Mouse (Mus musculus): ENCODE data around the gene Ostm1. TPM values are rescaled to one million over a fixed set of nuclear protein-coding genes. Genes with fewer than 3 reads are reported as not detected.

Ostm1 gene
- total RNA-seq (2021) = 10 to 100 TPM; 32.0 to 34.1 TPM

DNA sequence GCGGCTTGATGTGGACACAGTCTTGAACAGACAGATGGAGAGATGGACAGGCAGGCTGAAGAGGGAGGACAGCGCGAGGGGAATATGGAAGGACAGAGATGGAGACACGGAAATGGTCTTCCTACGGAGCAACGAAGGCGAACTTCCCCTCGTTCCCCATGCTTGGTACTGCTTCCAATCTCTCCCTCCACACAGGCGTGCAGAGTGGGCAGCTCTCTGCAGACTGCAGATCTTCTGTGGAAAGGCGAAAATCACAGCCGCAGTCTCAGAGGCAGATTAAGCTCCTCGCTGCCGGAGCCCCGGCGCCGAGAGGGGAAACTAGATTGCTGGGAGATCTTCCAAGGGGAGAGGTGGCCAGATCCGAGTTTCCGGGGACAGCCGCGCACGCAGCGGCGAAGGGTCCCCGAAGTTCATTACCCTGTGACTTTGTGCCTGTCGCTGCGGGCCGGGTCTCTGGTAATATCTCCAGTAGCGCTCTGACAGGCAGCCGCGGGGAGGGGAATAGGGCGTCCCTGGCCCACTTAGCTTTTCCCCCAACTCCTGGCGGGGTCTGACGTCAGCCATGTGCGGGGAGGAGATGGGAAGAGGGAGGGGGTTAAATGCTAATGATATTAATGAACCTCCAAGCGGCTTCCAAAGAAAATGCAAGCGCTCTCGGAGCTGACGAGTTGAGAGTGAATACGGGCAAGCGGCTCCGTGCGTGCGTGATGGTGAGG is at the start of gene Ostm1, which contains the start of gene Nr2e1:
TSS of gene Ostm1 (plus strand) at position 666 of the 716 bp plus-strand sequence.
TSS of gene Nr2e1 (minus strand) at position 476 of the 716 bp plus-strand sequence.
- intact Hi-C loops (cut with DNase I) = loop anchor here (5.0 to 10.0 kb wide), 2 partner anchors 49 to 249 kb away; no protein-coding TSS in a partner anchor
- no peak for DNase-seq

DNA sequence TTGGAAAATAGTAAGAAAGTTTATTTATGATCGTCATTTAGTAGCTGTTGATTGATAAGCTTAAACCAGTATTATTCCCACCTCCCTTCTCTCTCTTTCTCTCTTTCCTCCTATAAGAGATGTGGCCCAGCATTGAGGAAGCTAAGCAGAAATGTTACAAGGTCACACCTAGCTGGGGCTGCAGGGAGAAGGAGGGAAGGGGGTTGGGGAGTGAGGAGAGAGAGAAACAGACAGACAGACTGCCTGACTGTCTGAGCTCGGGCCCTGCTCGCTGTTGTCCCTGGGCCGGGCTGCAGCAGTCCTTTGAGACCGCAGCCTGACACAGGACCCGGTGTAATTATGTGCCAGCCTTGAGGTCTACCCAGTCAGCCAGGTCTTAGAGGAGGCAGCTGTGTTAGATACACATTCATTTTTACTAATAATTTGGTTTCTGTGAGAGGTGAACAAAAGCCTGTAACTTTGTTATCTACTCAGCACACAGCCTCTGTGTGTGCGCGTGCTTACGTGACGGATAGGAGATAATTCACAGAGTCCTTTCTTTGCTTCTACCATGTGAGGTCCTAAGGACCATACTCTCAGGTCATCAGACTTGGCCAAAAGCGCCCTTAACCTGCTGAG is 49.7 kb upstream of the Ostm1 start:
- no peak for DNase-seq
- intact Hi-C loops (cut with DNase I) = no loop called here

DNA sequence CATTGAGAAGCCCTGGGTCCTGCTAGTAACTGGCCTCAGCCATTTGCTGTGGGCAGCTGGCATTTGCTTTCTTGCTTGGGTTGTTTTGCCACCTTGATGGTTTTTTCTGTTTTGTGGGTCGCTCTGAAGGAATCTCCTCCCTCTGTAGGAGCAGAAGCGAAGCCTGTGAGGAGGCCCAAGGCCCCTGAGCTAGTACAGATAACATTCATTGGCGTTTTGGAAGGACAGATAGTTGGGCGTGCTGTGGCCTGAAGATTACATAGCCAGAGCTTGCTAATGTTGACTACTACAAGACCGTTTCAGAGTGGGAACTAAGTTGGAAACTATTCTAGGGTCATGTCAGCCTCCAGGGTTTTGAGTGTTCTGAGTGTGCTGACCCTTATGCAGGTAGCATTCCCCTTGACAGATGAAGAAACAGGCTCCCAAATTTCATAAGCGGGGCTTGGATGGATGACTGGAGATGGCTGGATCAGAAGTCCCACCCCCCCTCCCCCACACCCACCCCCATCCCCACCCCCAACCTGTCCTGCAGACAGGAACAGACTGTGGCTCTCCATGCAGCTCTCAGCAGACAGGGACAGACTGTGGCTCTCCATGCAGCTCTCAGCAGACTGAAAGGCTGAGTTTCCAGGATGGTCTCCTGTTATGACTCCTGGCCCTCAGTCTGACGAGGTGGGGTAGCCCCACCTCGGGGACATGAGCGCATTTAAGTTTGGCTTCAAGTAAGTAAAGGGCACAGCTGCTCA is 45.9 kb upstream of the Ostm1 start:
- intact Hi-C loops (cut with DNase I) = no loop called here
- DNase-seq = no peak

DNA sequence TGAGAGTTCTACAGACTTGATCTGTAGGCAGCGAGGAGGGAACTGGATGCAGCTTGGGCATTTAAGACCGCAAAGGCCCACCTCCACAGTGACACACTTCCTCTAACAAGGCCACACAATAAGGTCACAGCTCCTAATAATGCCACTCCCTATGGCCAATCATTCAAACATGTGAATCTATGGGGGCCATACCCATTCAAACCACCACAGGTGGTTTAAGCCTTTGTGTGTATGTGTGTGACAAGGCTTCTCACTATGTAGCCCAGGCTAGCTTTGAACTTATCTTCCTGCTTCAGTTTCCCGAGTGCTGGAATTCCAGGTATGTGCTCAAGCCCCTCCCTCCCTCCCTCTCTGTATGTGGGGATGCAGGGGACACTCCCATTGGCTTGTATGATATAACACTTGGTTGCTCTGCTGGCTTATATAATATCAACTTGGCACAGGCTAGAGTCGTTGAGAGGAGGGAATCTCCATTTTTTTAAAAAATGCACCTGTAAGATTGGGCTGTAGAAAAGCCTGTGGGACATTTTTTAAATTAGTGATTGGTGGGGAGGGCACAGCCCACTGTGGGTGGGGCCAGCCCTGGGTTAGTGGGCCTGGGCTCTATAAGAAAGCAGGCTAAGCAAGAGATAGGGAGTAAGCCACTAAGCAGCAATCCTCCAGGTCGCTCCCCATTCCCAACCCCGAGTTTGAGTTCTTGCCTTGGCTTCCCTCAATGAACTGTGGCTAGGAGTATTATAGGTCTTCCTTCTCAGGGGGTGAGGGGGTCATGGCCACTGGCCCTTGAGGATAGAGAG is 37.7 kb upstream of the Ostm1 start:
- no peak for DNase-seq
- intact Hi-C loops (cut with DNase I) = no loop called here

DNA sequence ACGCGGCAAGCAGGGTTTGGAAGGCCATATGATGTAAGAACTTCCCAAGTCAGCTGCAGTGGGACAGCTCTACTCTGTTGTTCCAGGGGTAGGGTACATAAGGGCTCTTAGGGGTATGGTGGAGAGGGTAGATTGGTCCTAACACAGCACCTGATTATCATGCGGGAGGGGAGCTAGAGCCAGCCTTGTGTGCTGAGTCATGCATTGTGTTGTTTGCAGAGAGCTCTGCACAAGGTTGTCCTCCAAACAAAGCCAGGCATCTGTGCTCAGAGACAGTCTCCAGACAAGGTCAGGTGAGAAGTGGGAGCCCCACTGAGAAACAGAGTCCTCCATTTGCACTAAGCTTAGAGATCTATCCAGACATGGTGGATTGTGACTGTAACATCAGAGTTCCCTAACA is 37.1 kb upstream of the Ostm1 start:
- DNase-seq = no peak
- intact Hi-C loops (cut with DNase I) = no loop called here

DNA sequence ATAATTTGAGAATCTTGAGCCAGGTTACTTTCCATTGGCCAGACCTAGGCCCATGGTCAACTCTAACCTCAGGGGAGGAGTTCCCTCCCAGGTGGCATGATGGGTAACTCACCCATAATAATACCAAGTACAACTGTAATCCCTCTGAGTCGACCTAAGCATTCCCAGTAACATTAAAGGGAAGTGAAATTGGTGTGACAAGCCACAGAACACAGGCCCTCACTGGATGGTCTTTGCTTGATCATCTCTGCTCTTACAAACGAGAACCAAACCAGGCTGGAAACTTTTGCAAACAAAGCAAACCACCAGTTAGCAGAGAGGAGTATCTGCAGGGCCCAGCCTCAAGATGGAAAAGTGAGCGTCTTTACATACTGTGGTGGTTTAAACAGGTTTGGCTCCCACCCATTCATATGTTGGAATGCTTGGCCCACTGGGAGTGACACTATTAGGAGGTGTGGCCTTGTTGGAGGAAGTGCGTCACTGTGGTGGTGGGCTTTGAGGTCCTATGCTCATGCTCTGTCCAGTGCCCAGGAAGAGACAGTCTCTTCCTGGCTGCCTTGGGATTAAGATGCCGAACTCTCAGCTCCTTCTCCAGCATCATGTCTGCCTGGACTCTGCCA is 23.9 kb upstream of the Ostm1 start:
- no peak for DNase-seq
- intact Hi-C loops (cut with DNase I) = no loop called here

DNA sequence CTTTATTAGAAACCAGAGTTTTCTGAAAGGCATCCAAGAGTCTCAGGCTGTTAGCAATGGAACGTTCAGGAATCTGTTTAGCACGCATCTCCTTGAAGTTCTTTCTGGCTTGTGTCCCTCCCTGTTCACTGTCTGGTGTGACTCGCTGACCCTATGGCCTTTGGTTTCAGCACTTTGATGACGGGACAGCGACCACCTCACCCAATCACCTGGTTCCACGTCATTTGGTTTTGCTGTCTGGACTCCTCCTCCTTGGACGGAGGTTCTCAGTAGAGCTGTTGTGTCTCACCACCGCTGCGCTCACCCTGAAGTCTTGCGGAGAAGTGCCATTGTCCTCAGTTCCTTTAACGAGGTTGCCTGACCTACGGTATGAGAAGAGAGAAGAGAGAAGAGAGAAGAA is 21.4 kb upstream of the Ostm1 start:
- intact Hi-C loops (cut with DNase I) = no loop called here
- no peak for DNase-seq

DNA sequence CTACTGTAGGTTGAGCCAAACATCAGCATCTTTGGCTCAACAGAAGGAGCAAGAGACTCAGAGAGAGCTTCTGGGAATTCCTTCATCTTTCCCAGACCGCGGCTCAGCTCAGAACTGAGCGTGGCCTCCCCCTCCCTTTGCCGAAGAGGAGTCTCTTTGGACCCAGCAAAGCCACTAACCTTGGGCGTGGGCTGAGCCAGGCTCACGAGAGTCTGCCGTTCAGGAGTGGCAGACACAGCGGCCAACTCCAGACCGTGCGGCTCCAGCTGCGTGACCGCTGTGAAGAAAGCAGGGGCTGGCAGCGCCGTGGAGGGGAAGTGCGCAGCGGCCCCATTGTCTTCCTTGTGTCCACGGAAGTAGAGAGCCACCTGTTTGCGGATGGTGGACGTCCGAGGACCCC is 11.1 kb upstream of the Ostm1 start:
- no peak for DNase-seq
- intact Hi-C loops (cut with DNase I) = no loop called here

DNA sequence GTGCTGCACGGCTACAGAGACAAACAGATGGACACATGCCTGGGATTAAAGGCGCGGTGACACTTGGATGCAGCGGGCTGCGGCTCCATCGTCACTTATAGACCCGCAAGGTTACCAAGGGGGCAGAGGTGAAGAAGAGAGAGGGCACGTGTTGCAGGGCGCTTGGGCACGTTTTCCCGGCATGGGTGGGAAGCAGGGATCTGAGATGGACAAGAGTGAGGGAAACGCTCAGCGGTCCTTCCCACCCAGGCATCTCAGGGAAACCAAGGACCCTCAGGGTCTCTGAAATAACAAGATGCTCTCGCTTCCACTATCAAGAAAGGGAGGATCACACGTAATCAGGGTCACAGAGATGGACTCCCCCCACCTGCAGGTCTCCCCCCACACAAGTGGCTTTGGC is 10.7 kb upstream of the Ostm1 start:
- DNase-seq = no peak
- intact Hi-C loops (cut with DNase I) = no loop called here

DNA sequence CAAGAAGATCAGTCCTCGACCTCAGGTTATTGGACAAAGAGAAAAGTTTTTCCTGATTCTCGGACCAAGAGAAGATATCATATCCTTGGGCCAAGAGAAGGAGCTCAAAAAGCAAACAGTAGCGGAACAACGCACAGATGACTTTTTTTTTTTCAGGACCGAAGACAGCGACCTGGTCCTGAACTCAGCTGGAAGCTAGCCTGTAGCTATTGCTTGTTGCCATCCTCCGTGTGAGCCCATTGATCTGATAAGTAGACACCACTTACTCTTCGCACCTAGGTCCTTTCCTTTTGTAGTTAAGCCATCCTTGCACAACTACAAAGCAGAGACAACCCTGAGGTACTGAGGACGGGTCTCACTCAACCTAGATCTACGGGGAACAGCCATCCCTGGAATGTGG is 9.0 kb upstream of the Ostm1 start:
- DNase-seq = no peak
- intact Hi-C loops (cut with DNase I) = no loop called here

DNA sequence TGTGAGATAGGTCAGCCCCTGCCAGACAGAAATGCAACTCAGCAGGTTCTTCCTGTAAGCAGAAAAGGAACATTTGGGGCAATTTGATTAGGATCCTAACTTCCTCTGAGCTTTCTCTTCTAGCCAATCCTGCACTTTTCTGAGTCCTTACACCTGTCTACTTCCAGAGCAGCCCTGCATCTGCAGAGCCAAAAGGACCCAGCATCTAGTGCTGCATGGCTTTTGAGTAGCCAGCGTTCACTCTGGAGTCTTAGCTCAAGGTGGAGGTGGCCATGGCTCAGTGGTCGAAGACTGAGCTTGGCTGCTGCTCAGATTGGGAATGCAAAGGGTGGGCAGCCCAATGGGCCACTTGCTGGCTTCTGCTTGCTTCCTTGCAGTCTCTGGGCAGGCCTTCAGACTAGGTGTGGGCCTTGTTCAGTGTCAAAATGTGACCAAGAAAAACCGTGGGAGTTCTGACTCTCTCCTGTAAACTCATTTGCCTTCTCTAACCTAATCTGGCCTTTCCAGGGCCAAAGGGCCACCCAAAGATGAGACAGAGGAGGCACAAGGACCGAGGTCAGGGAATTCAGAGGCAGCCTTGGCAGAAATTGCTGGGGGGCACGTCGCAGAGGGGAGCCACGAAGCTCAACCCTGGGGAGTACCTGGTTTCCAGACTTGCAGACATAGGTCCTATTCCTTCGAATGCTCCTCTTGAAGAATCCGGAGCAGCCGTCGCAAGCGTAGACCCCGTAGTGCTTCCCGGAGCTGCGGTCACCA is 5.9 kb upstream of the Ostm1 start:
- intact Hi-C loops (cut with DNase I) = no loop called here
- DNase-seq = no peak

DNA sequence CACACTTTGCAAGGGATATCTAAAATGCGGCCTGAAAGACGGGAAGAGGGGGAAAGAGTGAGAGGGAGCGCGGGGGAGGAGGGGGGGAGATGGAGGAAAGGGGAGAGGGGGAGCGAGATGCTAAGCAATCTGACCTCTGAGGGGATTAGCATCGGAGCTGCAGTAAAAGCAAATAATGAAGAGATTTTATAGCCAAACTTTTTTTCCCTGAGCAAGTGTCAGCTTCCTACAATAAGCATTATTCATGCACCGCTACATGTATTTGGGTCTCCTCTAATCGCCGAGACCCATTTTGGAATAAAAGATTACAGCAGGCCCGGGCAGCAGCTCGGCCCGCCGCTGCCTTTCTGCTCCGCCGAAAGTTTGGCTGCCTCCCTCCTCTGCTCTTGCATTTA is 5.3 kb upstream of the Ostm1 start:
- no peak for DNase-seq
- intact Hi-C loops (cut with DNase I) = no loop called here

DNA sequence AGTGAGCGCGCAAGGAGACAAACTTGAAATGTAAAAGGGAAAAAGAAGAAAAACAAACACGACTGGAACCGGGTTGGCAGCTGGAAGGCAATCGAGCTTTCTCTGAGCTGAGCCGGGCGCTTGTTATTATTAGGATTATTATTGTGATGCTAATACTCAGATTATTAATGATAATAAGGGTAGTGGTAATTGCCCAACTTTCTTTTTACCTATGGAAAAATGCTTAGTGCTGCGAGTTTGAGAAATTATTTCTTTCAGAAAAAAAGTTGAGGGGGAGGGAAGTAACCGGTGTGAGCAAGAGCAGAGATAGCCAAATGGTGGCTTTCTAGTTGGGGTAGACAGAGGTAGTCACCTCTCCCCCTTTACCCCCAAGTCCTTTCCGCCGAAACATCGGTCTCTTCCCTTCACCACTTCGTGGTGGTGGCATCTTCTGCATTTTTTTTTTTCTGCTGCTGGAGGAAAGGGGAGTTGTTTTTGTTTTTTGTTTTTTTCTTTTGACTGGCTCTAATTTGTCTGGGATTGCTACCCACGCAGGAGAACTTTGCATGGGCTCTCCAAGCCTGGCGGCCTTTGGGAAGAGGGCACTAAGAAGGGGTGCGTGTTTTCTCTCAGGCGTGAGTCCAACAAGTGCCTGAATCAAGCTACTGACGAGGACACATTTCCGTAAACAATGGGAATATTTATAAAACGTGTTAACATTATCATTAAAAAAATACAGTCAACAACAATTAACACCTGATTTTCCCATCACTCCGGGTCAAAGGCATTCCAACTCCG is 4.7 kb upstream of the Ostm1 start:
- DNase-seq = no peak
- intact Hi-C loops (cut with DNase I) = no loop called here

DNA sequence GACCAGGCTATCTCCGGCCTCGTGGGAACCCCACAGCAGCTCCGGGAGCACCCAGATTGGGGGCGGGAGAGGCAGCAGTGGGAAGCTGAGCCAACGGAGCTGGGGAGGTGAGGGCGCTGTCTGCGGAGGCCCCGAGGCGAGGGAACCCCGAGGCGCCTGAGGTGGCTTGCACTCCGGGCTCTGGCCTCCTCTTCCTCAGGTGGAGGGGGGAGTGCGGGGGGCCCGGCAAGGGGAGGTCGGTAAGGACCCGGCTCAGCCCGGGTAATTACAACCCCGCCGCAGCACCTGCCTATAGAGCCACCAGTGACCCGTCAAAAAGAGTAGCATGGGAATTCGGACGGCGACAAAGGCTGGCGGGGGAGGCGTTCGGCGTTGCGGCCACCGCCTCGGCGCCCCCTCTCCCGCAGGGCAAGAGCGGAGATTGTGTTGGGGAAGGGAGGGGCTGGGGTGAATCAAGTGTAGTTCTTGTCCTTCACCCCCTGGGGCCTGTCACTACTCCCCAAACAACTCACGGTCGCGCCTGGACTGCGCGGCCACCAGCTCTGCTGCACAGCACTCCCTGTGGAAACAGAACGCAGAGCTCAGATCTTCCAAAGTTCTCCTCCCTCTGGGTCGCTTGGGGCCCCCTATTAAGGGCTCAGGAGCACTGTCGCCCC is 4.0 kb upstream of the Ostm1 start:
- DNase-seq = no peak
- intact Hi-C loops (cut with DNase I) = loop anchor here (5.0 to 10.0 kb wide), 2 partner anchors 53 to 245 kb away; no protein-coding TSS in a partner anchor

DNA sequence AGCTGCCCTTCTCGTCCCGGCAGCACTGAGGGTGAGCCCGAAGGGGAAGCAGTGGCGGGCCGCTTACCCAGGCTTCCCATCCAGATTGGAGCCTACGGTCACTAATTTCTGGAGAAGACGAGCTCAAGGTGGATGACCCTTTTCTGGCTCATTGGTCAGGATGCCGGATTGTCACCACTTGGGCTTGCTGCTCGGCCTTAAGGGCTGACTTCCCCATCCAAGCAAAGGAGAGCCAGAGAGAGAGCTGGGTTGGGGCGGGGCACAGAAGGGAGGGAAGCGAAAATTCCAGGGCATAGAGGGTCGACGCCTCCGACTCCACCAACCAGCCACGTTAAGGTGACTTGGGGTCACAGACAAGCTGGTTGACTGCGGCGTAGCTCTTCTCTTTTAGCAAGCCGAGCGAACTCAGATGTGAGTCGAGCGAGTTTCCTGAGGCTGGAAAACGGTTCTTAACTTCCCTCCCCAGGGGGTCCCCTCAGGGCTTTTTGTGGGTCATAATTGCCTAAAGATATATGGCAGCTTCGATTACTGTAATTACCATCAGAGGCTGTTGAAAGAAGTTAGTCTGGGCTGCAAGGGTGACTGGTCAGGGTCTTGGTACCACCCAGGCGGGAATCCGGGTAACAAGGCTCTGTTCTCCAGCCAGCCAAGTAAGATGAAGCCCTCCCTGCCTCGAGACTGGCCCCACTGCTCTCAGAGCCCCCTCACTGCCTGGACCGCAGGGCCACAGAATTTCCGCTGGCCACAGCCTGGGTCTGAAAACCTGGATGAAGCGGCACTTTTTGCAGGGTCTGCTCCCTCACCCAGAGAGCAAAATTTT is 3.3 kb upstream of the Ostm1 start:
- no peak for DNase-seq
- intact Hi-C loops (cut with DNase I) = loop anchor here (5.0 to 10.0 kb wide), 2 partner anchors 52 to 246 kb away; no protein-coding TSS in a partner anchor

DNA sequence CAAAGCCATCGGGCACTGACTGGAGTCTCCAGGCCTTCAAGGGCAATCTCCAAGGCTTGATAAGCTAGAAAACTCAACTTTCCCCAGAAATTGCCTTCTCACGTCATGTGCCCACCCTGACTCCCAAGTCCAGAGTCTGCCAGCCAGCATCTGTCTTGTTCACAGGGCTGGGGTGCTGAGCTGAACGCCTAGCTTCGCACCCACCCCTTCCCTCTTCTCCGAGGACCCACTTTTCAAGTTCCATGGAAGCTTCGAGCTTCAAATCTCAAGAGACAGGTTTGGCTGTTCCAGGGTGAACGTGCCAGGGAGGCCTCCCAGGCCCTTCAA is 2.7 kb upstream of the Ostm1 start:
- intact Hi-C loops (cut with DNase I) = loop anchor here (5.0 to 10.0 kb wide), 2 partner anchors 51 to 246 kb away; no protein-coding TSS in a partner anchor
- DNase-seq = no peak

Measured in left cerebral cortex, postnatal 4 days (tissue).